Mouse (Mus musculus): ENCODE measurements around the gene Sept7. TPM values are rescaled to one million over a fixed set of nuclear protein-coding genes. Genes with fewer than 3 reads are reported as not detected.

The Sept7 gene
- polyA plus RNA-seq, 1 experiment: 240 TPM

DNA sequence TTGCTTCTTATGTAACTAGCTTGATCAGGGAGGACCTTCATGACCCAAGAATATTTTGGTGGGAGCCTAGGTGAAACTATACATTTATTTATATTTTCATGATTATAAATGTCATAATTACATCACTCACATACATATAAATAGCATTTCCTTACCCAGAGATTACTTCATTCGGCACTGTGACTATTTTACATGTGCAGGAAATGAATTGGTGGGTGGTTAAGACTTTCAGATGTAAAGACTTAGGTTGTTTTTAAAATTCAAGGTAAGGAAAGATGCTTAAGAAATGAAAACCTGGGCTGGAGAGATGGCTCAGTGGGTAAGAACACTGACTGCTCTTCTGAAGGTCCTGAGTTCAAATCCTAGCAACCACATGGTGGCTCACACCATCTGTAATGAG lies 9.8 kb downstream of the Sept7 start:
- DNase-seq: no peak
- Histone ChIP-seq H3K27me3 (ENCODE audit: control insufficient read depth, insufficient read depth, low read length) (no peaks in the 10 kb centered on the region), H3K4me3 (replicated peaks; ENCODE audit: insufficient read depth, low read depth, low read length) (no peak overlapping the region), H3K4me1 (ENCODE audit: control insufficient read depth, insufficient read depth, low read length) (no peaks in the 10 kb centered on the region), H3K27ac (ENCODE audit: insufficient read depth, low read length) (no peak overlapping the region)
- 58% methylated on average over 1 of the region's 1 CpGs for WGBS
- TF ChIP-seq POLR2A (IDR thresholded peaks at IDR 0.05; ENCODE audit: borderline replicate concordance, insufficient read depth, low read length) (no peak), CTCF (IDR thresholded peaks at IDR 0.05; ENCODE audit: borderline replicate concordance, insufficient read depth, low read depth, low read length) (no peak)

DNA sequence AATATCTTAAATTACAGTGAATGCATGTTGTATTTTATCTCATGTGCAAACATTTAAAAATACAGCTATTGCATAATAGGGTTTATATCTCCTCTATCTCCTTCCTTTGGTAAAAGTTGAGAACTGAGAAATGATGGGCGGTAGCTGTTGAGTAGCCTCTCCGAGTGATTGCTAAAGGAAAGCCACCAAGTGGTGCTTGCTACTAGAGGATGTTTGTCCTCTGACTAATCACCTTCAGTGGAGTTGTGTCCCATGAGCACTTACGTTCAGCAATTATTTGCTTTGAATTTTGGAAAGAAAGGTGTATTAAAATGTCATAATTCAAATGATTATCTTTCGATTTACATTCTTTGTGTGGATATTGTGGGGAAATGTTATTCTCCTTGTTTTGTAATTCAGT lies 13.6 kb downstream of the Sept7 start:
- TF ChIP-seq POLR2A (IDR thresholded peaks at IDR 0.05; ENCODE audit: borderline replicate concordance, insufficient read depth, low read length): no peak
- TF ChIP-seq CTCF (IDR thresholded peaks at IDR 0.05; ENCODE audit: borderline replicate concordance, insufficient read depth, low read depth, low read length): no peak
- 96% methylated on average over 4 of the region's 4 CpGs for WGBS
- DNase-seq: no peak
- Histone ChIP-seq H3K27ac (ENCODE audit: insufficient read depth, low read length) (no peak overlapping the region), H3K4me3 (replicated peaks; ENCODE audit: insufficient read depth, low read depth, low read length) (no peak overlapping the region), H3K27me3 (ENCODE audit: control insufficient read depth, insufficient read depth, low read length) (no peaks in the 10 kb centered on the region), H3K4me1 (ENCODE audit: control insufficient read depth, insufficient read depth, low read length) (no peaks in the 10 kb centered on the region)

DNA sequence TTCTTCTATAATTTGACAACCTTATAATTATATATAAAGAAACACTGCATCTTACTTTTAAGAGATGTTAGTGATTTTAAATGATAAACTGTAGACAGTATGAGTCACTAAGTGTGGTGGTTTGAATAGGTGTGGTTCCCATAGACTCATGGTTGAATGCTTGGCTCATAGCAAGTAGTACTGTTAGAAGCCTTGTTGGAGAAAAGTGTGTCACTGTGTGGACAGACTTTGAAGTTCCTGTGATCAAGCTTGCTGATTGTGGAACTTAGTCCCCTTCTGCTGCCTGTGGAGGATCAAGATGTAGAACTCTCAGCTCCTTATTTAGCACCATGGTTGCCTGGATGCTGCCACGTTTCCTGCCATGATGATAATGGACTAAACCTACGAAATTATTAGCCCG lies 14.9 kb downstream of the Sept7 start:
- 85% methylated on average over 3 of the region's 3 CpGs for WGBS
- TF ChIP-seq POLR2A (IDR thresholded peaks at IDR 0.05; ENCODE audit: borderline replicate concordance, insufficient read depth, low read length): no peak
- TF ChIP-seq CTCF (IDR thresholded peaks at IDR 0.05; ENCODE audit: borderline replicate concordance, insufficient read depth, low read depth, low read length): no peak
- H3K27me3 ChIP-seq (ENCODE audit: control insufficient read depth, insufficient read depth, low read length): no peaks in the 10 kb centered on the region

DNA sequence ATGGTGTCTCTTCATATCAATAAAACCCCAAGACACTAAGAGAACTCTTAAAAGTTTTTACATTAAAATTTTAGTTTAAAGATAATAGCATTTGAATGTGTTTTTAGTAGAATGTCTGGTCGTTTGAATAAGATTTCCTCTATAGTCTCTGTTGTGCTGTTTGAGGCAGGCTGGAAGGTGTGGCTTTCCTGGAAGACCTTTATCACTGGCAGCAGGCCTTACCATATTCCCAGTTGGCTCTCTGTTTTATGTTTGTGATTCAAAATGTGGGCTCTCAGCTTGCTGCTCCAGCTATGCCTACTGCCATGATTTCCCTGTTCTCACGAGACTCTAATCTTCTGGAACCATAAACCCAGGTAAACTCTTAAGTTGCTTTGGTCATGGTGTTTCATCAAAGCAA lies 15.3 kb downstream of the Sept7 start:
- Histone ChIP-seq H3K4me1 (ENCODE audit: control insufficient read depth, insufficient read depth, low read length) (no peaks in the 10 kb centered on the region), H3K27me3 (ENCODE audit: control insufficient read depth, insufficient read depth, low read length) (no peaks in the 10 kb centered on the region), H3K27ac (ENCODE audit: insufficient read depth, low read length) (no peak overlapping the region), H3K4me3 (replicated peaks; ENCODE audit: insufficient read depth, low read depth, low read length) (no peak overlapping the region)
- DNase-seq: no peak
- TF ChIP-seq POLR2A (IDR thresholded peaks at IDR 0.05; ENCODE audit: borderline replicate concordance, insufficient read depth, low read length) (no peak), CTCF (IDR thresholded peaks at IDR 0.05; ENCODE audit: borderline replicate concordance, insufficient read depth, low read depth, low read length) (no peak)
- 68% methylated on average over 2 of the region's 2 CpGs for WGBS

More for the DNA sequence above, 14.9 kb downstream of the Sept7 start:
- no peaks in the 10 kb centered on the region for H3K4me1 ChIP-seq (ENCODE audit: control insufficient read depth, insufficient read depth, low read length)
- H3K4me3 ChIP-seq (replicated peaks; ENCODE audit: insufficient read depth, low read depth, low read length): no peak overlapping the region
- no peak for DNase-seq
- H3K27ac ChIP-seq (ENCODE audit: insufficient read depth, low read length): no peak overlapping the region

DNA sequence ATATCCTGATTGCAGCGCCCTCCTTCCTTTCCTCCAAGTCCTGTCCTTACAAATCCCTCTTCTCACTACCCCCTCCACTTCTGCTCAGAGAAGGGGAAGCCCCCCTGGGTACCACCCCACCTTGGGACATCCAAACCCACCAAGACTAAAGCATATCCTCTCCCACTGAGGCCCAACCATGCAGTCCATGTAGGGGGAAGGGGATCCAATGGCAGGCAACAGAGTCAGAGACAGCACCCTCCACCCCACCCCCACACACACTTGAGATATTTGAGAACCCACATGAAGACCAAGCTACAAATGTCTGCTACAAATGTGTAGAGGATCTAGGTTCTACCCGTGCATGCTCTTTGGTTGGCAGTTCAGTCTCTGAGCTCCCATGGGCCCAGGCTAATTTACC lies 19.7 kb downstream of the Sept7 start:
- 96% methylated on average over 2 of the region's 2 CpGs for WGBS
- H3K27me3 ChIP-seq (ENCODE audit: control insufficient read depth, insufficient read depth, low read length): no peaks in the 10 kb centered on the region
- H3K4me3 ChIP-seq (replicated peaks; ENCODE audit: insufficient read depth, low read depth, low read length): no peak overlapping the region
- no peak for DNase-seq
- H3K4me1 ChIP-seq (ENCODE audit: control insufficient read depth, insufficient read depth, low read length): no peaks in the 10 kb centered on the region
- H3K27ac ChIP-seq (ENCODE audit: insufficient read depth, low read length): no peak overlapping the region
- no peak for TF ChIP-seq POLR2A (IDR thresholded peaks at IDR 0.05; ENCODE audit: borderline replicate concordance, insufficient read depth, low read length)
- no peak for TF ChIP-seq CTCF (IDR thresholded peaks at IDR 0.05; ENCODE audit: borderline replicate concordance, insufficient read depth, low read depth, low read length)

DNA sequence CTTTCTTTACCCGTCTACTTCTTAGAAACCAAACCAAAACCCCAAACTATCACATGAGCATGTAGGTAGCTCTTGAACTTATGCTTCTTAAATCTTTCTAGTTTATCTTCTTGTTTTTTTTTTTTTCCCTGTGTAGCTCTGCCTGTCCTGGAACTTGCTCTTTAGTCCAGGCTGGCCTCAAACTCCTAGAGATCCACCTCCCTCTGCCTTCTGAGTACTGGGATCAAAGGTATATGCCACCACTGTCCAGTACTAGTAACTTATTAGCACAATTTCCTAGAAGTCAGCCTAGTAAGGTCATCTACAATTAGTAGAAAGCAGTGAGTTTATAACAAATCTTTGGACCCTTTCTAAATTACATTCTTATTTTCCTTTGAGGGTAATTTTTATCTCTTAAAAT lies 37.6 kb downstream of the Sept7 start:
- H3K27ac ChIP-seq (ENCODE audit: insufficient read depth, low read length): no peak overlapping the region
- no peaks in the 10 kb centered on the region for H3K27me3 ChIP-seq (ENCODE audit: control insufficient read depth, insufficient read depth, low read length)
- no peaks in the 10 kb centered on the region for H3K4me1 ChIP-seq (ENCODE audit: control insufficient read depth, insufficient read depth, low read length)
- no peak for TF ChIP-seq POLR2A (IDR thresholded peaks at IDR 0.05; ENCODE audit: borderline replicate concordance, insufficient read depth, low read length)
- TF ChIP-seq CTCF (IDR thresholded peaks at IDR 0.05; ENCODE audit: borderline replicate concordance, insufficient read depth, low read depth, low read length): no peak
- 93% methylated on average over 1 of the region's 1 CpGs for WGBS
- H3K4me3 ChIP-seq (replicated peaks; ENCODE audit: insufficient read depth, low read depth, low read length): no peak overlapping the region
- no peak for DNase-seq

DNA sequence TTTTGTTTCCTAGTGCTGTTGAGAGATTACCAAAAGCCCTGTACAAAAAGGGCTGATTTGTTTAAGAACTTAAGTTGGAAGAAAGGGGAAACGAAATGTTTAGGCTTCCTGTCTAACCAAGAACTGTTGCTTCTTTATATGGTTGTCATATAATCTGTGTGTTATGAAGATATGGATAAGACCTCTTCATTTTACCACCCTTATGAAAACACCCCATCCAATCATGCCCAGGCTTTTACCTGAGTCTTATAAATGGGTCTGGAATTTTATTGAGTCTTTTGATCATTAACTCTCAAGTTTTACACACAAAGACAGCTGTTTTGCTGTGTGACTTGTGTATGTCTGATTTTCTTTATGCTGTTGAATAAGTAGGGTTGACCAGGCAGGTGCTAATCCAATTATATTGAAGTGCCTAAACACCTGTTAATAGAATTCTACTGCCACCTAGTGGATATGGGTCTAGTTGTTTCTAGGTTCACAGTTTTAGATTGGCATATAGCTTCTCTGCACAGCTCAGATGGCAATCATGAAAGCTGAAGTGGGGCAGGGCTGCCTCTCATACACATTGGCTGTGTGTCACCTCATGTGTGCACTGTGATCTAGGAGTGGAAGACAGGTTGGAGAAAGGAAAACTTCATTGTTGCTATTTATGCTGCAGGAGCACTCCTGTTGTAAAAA lies 57.4 kb downstream of the Sept7 start:
- TF ChIP-seq CTCF (IDR thresholded peaks at IDR 0.05; ENCODE audit: borderline replicate concordance, insufficient read depth, low read depth, low read length) (peak; percentile 63), POLR2A (IDR thresholded peaks at IDR 0.05; ENCODE audit: borderline replicate concordance, insufficient read depth, low read length) (no peak)
- DNase-seq: peak; percentile 28 to 63
- Histone ChIP-seq H3K4me3 (replicated peaks; ENCODE audit: insufficient read depth, low read depth, low read length) (no peak overlapping the region), H3K27ac (ENCODE audit: insufficient read depth, low read length) (no peak overlapping the region), H3K4me1 (ENCODE audit: control insufficient read depth, insufficient read depth, low read length) (no peaks in the 10 kb centered on the region), H3K27me3 (ENCODE audit: control insufficient read depth, insufficient read depth, low read length) (no peaks in the 10 kb centered on the region)
- 91% methylated on average over 1 of the region's 1 CpGs for WGBS

DNA sequence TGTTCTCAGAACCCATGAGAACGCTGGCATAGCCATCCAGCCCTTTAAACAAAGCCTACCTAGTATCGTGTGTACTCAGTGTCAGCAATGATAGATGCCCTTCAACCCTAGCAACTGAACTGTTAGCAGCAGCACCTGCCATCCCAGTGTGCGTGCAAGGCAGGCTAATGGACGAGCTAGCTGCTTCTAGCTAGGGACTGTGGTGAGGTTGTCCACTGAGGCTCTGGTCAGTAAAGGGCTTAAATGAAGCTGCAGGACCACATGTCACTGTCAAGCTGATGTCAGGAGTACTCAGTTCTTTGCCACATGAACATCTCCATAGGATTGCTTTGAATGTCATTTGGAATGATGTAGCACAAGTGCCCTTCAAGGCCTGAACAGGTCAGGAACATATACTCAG lies 62.1 kb downstream of the Sept7 start:
- H3K27ac ChIP-seq (ENCODE audit: insufficient read depth, low read length): no peak overlapping the region
- 86% methylated on average over 4 of the region's 4 CpGs for WGBS
- TF ChIP-seq POLR2A (IDR thresholded peaks at IDR 0.05; ENCODE audit: borderline replicate concordance, insufficient read depth, low read length) (no peak), CTCF (IDR thresholded peaks at IDR 0.05; ENCODE audit: borderline replicate concordance, insufficient read depth, low read depth, low read length) (no peak)
- H3K4me1 ChIP-seq (ENCODE audit: control insufficient read depth, insufficient read depth, low read length): no peaks in the 10 kb centered on the region
- no peak overlapping the region for H3K4me3 ChIP-seq (replicated peaks; ENCODE audit: insufficient read depth, low read depth, low read length)
- H3K27me3 ChIP-seq (ENCODE audit: control insufficient read depth, insufficient read depth, low read length): no peaks in the 10 kb centered on the region
- no peak for DNase-seq

Data from cerebellum, adult 2 months (tissue).